Mouse (Mus musculus) ES-E14 (cell line): ENCODE results near the gene Ptk7.

Experiments
- CHD2 ChIP-seq: IDR thresholded peaks from 2 replicates; pipeline ENCODE4 v1.6.1; 2014; ENCODE audit warnings: mild to moderate bottlenecking, low read depth, low read length, inconsistent platforms
- HCFC1 ChIP-seq: IDR thresholded peaks from 2 replicates; pipeline ENCODE4 v1.6.1; 2012; ENCODE audit warnings: low read length, inconsistent platforms, borderline replicate concordance; ENCODE audit not compliant: insufficient read depth
- MAFK ChIP-seq: IDR thresholded peaks from 2 replicates; pipeline ENCODE4 v1.6.1; 2014; ENCODE audit warnings: mild to moderate bottlenecking, low read depth, low read length, inconsistent platforms; ENCODE audit not compliant: insufficient read depth
- ZC3H11A ChIP-seq: IDR thresholded peaks from 2 replicates; pipeline ENCODE4 v1.6.1; 2012; ENCODE audit warnings: low read depth, mild to moderate bottlenecking, inconsistent platforms, low read length, borderline replicate concordance
- ZNF384 ChIP-seq: IDR thresholded peaks from 2 replicates; pipeline ENCODE4 v1.6.1; 2012; ENCODE audit warnings: low read depth, low read length, inconsistent platforms

DNA sequence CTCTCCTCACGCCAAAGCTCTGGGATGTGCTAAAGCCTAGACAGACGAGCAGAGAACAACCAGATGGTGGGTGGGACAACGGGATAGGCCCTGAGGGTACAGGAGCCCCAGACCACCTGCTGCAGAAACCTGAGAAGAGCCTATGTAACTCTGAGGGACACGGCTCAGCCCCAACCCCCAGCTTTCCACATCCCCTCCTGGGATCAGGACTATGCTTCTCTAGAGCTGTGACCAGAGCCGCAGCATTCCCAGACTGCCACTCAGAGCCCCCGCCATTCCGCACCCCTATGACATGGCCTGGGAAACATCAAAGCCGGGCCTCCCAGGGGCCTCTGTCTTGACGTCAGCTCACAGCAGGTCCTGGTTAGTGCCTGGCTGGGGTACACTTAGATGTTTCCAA lies 34.7 kb downstream of the Ptk7 start:
- TF ChIP-seq MAFK (no peak), CHD2 (no peak), HCFC1 (no peak), ZNF384 (no peak), ZC3H11A (no peak)
